Mouse (Mus musculus) thymus, postnatal 0 days (tissue): ENCODE data around the gene Slc2a5. TPM values are rescaled to one million over a fixed set of nuclear protein-coding genes. Genes with fewer than 3 reads are reported as not detected.

Source experiments
- DNase-seq: peaks from one replicate; pipeline ENCODE4 v3.0.0-alpha.2; 2015; ENCODE audit warnings: low spot score
- polyA plus RNA-seq: library from polyadenylated mRNA; unstranded; fragments of >200 nt; fragmentation: Nextera tagmentation; extraction: Ambion mirVana; gene quantifications from 2 replicates; pipeline ENCODE4 v1.2.1, GENCODE M21; 2015

Slc2a5 gene
- polyA plus RNA-seq, result 0.17 and 0.22 TPM in 2 replicates

DNA sequence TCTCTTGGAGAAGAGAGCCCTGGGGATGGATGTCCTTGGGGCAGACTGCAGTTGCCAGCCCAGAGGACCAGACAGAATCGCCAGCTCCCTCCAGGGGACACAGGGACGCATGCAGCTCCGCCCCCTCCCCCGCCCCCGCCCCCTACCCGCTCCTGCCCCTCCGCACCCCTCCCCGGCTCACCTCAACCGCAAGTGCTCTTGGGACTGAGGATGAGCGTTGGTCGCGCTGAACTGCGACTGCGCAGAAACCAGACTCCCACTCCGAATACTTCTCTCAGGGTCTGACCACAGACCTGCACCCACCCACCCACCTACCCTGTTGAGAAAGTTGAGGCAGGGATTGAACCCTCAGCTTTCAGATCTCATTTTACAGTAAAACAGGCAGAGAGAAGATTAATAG, at the start of gene Slc2a5:
Gene Slc2a5, plus strand, starts transcription at position 229 of the 400 bp plus-strand sequence.
- DNase-seq, result peak; percentile 35

DNA sequence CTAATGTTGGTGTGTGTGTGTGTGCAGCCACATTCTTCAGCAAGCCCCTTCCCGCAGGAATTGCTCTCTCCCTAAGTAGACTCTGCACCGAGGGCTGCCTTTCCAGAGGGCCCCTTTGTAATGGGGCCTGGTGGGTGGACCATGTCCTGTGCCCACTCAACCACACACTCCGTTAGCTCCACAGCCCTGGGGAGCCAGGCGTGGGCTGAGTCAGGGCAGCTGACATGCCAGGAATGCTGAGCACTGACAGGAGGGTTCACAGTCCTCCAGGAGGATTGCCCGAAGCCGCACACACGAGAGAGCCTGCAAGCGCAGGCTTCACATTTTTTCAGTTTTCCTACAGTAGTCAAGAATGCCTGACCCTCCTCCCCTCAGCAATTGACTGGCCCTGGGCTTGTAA, 48.9 kb upstream of the Slc2a5 start:
- DNase-seq, result no peak

DNA sequence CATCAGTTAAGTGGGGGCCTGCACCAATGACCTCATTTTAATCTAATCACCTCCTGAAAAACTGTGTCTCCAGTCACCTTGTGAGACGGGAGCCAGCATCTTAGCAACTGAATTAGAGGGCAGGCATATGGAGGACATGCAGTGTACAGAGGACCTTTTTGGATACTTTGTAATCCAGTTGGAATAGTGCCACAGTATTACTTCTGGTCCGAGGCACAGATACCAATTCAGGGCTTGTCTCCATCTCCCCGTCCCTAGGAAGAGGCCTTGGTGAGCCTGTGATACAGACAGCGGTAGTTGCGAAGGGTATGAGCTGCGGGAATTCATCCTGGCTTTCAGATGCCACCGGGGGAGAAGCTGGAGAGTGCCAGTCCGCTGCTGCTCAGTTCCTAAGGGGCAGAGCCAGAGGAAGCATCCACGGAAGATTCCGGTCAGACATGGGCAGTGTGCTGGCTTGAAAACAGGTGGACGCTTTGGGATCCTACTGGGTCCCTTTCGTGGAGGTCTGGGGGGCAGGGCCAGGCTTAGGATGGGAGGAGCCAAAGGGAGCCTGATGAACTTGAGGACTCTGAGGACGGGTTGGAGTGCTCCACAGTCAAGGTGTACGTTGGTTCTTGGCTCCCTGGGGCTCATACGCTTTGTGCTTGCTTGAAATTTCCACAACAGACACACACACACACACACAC, 46.5 kb upstream of the Slc2a5 start:
- DNase-seq, result no peak

DNA sequence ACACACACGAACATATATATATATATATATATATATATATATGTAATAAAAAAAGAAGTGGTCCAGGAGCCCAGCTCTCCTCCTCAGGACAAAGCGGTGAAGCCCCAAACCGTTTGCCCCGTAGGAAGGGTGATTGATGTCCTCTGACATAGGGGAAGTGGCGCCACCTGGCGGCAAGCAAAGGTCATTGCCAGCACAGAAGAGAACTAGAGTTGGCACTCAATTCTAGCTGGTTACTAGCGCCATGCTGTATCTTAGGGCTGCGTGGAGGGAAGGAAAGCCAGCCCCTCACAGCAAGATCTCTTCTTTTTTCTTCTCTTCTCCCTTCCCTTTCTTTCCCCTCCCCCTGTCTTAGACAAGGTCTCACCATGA, 46.0 kb upstream of the Slc2a5 start:
- peak; percentile 74 for DNase-seq

DNA sequence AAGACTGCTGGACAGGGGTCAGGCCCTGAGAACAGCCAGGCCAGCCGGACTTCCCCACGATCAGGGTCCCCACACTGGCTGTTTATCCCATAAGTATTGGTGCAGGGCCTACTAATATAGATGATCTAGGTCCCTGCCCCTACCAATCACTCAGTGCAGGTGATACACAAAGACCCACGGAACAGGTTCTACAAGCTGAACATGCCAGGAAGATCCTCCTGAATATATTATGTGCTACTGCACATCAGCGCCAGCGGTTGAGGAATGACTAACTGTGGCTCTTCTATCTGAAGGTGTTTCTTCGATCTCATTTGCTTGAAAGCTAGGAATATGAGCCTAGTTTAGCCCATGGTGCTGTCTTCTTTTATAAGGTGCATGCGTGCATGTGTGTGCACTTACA, 43.7 kb upstream of the Slc2a5 start:
- no peak for DNase-seq

DNA sequence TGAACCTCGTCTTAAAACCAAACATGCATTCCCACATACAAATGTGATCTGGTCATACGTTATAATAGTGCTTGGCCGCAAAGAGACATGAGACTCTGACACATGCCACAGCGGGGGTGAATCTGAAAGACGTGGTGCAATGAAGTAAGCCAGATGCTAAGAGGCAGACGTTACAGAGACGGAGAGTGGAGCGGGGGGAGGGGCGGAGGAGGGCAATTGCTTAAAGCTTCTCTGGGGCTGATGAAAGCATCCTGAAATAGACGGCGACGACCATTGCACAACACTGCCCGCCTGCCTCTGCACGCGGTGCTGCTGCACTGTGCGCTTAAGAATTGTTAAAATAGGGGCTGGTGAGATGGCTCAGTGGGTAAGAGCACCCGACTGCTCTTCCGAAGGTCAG, 42.9 kb upstream of the Slc2a5 start:
- DNase-seq, result no peak

DNA sequence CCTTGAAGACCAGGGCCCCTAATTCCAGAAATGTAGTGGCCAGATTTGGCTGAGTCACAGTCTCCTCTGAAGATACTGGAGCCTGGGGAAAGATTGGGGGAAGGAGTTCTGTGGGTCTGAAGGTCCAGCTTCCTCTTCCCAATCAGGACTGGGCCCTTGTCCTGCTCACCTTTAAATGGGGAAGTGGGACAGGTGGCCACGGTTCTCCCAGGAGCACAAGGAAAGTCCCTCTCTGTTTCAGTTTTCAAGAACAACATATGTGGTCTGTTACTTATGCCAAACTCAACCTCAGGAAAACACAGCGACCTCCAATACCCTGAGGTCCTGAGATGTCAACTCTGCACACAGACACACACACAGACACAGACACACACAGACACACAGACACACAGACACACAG, 40.4 kb upstream of the Slc2a5 start:
- no peak for DNase-seq

DNA sequence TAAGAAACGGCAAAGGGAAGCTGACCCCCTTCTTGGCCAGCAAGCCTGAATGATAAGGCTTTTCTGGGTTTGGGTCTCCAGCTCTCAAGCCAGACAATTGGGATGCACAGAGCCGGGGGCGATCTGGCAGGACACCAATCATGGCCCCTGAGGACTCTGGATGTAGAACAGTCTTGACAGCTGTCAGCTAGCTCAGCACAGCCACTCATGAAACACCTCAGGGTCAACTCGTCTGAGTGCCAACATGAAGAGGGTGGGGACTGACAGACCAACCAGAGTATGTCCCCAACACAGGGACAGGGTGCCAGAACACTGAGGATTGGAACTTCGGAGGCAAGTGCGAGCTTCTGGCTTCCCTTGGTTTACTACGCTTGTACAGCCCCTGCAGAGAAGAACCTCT, 39.8 kb upstream of the Slc2a5 start:
- DNase-seq, result no peak

DNA sequence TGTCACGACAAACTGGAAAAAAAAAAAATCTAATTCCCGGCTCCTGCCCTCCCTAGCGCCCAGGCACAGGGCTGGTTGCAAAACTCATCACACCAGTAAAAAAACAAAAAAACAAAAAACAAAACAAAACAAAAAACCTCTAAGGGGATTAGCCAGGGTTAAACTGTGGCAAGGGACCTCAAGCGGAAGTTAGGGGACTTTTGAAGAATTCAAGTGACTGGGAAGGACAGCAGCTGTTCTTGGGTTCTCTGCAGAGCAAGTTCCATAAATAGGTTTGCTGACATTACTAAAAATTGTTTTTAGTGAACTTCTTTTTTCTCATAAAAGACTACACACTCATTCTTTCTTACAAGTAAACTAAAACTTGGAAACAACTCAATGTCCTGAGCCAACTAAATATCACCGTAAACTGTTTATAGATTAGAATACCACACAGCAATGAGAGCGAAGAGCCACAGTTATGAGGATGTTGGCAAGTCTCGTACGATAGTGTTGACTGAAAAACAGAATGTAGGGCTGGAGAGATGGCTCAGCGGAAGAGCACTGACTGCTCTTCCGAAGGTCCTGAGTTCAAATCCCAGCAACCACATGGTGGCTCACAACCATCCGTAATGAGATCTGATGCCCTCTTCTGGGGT, 38.6 kb upstream of the Slc2a5 start:
- DNase-seq, result peak; percentile 34

DNA sequence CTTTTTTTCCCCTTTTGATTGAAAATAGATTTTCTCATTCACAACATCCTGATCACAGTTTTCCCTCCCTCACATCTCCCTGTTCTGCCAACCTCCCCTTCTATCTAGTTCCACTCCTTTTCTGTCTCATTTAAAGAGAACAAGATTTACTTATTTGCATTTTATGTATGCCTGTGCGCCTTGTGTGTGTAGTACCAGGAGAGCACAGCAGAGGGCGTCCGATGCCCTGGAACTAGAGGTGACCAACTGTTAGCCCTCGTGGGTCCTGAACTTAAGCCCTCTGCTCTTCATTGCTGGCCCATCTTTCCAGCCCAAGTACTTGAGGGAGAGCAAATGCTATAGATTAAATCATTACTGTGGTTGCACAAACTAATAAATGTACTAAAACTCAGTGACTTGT, 33.7 kb upstream of the Slc2a5 start:
- DNase-seq, result no peak

DNA sequence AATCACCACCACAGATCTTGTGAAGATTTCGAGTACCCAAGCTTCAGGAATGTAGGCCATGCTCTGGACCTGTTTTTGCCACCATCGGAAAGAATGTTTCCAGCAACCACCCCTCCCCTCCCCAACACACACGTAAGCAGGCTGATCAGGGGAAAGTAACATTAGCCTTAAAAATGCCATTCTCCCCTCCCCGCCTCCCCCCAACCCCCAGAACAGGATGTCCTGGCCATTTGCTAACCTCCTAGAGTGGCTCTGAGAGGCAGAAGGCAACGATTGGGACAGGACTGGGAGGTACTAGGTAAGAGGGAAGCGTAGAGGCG, 32.3 kb upstream of the Slc2a5 start:
- DNase-seq, result no peak

DNA sequence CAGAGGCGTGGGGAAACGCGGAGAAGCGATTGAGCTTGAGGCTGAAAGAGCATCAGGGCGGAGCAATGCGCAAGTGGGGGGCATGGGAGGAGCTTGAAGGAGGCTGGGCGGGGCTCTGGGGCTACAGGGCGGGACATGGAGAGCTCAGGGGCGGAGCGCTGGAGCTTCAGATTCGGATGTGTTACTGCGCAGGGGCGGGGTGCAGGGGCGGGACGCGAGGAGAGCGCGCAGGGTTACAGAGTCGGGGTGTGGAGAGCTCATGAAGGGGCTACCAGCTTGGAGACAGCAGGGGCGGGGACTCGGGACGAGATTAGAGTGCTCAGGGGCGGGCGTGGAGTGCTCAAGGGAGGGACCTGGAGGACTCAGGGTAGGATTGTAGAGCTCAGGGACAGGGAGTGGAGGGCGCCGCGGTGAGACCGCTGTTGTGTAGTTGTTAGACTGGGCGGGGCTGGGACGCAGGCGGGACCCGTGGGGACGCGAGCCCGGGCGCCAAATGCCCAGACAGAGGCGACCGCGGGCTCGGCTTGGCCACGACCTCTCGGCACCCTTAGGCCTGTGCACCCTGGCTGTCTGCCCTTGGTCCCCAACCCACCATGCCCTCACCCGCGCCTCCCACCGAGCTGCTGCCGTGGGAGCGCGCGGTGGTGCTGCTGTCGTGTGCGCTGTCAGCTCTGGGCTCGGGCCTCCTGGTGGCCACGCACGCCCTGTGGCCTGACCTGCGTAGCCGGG, 31.8 kb upstream of the Slc2a5 start, which contains the start of gene Gpr157:
Gene Gpr157, plus strand, starts transcription at position 205 of the 729 bp plus-strand sequence.
- peak; percentile 95 for DNase-seq

DNA sequence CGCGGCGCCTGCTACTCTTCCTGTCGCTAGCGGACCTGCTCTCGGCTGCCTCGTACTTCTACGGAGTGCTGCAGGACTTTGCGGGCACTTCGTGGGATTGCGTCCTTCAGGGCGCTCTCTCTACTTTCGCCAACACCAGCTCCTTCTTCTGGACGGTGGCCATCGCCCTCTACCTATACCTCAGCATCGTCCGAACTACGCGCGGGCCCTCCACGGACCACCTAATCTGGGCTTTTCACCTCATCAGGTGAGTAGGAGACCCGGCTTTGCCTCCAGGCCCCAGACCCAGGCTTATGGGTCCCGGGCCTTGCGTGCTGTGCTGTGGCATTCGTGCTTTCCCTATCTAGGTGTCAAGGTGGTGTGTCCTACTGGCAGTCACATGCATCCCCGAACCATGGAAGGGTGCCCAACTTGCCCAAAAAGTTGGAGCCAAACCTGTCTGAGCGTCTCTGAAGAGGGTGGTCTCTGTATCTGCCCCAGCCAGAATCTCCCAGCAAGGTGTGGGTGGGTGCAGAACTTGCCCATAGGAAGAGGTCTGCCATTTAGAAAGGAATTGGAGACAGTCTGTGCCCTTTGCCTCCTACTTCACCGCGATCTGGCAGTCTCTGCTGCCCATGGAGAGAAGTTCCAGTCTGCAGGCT, 31.1 kb upstream of the Slc2a5 start:
- no peak for DNase-seq

DNA sequence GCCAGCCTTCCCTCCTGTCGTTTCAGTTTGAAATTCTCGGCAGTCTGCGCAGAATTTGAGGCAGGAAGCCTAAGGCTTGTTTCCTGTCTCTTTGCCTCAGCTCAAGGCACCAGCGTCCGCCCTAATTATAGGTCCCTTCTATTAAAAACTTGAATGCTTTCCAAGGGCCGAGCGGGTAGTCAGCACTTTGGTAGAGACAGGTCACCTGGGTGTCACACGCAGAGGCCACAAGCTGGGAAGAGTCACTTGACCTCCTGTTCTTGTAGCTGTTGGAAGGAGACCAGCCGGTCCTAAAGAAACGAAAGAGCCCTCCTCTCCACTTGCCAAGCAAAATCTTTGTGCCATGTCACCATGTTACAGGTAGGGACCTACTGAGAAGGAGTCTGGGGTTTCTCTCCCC, 30.0 kb upstream of the Slc2a5 start:
- DNase-seq, result no peak

DNA sequence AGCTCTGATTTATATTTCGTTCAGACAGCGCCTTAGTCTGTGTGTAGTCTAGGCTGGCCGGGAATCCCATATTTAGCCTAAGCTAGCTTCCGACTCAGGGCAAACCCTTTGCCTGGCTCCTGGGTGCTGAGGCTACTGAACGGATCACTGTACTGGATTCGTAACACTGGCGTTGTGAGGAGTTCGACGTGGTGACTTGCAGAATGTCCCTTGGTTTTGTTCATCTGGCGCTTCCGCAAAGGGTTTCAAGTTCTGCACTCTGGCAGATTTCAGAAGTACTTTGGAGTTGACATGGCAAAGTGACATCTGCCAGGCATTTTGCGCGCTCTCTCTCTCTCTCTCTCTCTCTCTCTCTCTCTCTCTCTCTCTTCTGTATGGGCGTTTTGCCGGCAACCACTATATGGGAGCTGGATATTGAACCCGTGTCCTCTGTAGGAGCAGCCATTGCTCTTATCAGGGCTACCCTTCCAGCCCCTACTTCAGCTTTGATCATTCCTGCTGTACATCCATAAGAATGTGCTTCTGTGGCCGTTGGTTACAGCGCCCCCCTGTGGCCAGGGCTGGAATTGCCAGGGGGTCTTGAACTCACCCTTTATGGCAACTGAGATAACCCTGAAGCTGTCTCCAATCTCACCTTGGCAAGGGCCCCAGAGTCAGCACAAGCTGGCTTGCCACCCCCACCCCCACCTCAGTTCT, 27.0 kb upstream of the Slc2a5 start:
- peak; percentile 63 for DNase-seq

DNA sequence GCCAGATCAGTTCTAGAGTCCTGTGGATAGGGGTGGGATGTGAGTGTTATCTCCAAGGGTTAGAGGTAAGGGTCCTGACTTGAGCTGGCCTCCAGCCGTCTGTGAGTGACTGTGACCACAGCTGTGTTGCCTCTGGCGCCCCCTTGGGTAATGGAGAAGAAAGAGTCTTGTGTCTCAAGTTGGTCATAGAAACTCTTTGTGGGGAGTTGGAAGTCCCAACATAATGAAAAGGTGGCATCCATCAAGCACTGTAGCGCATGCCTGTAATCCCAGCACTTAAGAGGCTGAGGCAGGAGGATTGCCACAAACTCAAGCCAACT, 26.5 kb upstream of the Slc2a5 start:
- peak; percentile 57 for DNase-seq

DNA sequence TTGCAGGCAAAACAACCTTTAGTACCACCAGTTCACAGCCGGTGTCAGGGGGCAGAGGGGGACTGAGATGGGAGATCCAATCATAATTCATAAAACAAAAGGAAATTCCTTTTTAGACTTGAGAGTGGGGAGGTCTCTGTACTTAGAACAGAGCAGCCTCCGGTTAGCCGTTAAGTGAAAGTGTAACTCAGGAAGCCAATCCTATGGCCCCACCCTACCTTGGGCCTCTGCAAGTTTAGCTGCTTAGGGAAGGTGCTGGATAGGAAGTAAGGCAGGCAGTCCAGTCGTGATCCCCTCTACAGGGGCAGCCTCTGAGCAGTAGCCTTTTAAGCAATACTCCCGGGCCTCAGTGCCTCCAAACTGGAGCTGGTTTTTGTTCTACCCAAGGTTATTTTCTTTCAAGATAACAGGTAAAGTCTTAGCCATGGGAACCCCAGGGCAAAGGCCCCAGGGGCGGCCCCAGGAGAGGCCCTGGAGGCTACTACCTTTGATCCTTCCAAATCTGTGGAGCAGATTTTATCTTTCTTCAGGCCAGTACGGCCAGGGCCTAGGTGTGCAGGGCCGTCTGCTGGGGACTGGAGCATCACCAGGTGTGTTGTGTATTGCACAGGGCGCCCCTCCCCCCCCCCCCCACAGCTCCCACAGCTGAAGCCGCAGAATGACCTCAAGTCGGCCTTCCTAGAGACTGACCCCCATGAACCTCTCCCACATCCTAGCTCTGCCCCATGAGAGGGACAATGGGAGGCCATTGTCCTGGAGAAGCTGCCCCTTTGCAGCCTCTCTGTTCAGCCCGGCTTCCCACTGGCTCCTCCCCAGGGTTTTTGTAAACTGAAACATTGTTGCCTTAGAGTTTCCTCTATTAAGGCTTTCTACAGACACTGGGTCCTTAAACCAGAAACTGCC, 25.3 kb upstream of the Slc2a5 start:
- DNase-seq, result no peak

DNA sequence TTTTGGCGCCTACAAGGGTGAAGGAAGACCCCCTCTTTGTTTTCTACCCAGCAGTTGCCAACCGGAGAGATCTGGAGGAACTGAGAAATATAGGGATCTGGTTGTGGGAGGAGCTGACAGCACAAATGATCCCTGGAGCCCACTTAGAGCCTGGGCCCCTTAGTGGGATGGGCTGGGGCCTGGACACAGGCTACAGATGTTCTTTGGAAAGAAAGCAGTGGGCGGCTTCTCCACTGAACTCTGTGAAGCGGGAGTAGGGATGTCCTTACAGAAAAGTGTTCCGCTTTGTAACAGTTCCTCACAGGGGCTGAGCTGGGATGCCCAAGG, 24.7 kb upstream of the Slc2a5 start:
- no peak for DNase-seq

DNA sequence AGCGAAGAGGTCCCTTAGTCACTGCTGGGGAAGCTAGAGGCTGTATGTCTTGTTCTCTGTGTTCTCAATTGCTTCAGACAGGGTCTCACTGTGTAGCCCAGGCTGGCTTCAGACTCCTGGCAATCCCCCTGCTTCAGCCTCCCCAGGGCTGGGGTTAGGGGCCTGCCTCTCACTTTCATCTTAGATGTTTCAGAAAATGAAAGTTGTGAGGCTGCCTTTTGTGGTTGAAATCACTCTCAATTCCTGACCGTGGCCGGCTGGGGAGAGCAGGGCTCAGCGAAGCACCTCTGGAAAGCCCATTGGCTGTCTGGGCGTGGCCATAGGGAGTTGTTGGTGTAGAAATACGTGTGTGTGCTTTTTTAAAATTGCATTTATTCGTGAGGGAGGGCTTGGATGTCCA, 22.8 kb upstream of the Slc2a5 start:
- DNase-seq, result no peak

DNA sequence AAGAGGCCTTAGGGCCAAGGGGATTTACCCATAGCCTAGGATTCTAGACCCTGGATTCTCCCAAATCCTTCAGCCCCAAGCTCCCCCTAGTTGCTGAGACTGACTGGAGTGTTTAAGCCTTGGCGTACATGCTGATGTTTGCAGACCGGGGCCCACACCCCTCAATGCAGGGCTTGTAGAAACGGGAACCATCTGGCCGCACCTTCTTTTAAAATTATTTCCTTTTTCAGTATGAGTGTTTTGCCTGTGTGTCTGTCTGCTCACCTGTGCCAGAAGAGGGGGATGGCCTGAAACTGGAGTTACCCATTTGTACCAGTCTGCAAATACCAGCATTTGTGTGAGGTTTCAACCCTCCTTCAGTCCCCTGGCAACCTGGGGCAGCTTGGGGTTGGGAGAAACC, 21.2 kb upstream of the Slc2a5 start:
- no peak for DNase-seq

DNA sequence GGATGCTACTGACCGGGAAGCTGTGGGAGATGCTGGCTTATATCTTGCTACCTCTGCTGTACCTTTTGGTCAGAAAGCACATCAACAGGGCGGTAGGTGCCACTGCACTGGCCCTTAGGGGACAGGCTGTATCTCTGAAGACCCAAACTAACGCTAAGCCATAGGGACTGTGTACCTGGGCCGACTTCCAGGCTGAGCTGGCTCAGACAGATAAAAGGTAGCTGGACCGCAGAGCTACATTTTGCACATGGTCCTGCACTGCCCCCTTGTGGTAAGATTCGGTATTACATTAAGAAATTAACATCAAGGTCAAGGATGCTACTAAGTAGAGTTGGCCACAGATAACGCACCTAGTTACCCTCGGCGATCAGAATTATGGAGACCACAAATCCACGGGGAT, 20.2 kb upstream of the Slc2a5 start:
- peak; percentile 82 for DNase-seq
